Mouse (Mus musculus) stomach, embryonic 14.5 days (tissue): ENCODE measurements around the gene Cavin4. TPM values are rescaled to one million over a fixed set of nuclear protein-coding genes. Genes with fewer than 3 reads are reported as not detected.

Source experiments
- ATAC-seq: fragments of 200-750 bp; cut with Nextera tagmentation; 2 replicates; pipeline ENCODE4 v1.8.0; 2017; ENCODE audit warnings: low read depth, moderate TSS enrichment; ENCODE audit not compliant: insufficient number of reproducible peaks, insufficient read depth, low FRiP score
- H3K27ac ChIP-seq: fragments of 300-500 bp; sonication (generic); 2 replicates; pipeline ENCODE4 v1.5.1; 2014; ENCODE audit warnings: mild to moderate bottlenecking, low read length, moderate library complexity, mixed read lengths
- H3K27me3 ChIP-seq: fragments of 300-500 bp; sonication (generic); 2 replicates; pipeline ENCODE4 v1.6.1; 2014; ENCODE audit warnings: low read length, control low read depth, mixed read lengths; ENCODE audit not compliant: control insufficient read depth, insufficient read depth
- H3K36me3 ChIP-seq: fragments of 300-500 bp; sonication (generic); 2 replicates; pipeline ENCODE4 v1.6.1; 2014; ENCODE audit warnings: mild to moderate bottlenecking, control low read depth, low read length, moderate library complexity, mixed read lengths; ENCODE audit not compliant: control insufficient read depth, insufficient read depth
- H3K4me1 ChIP-seq: fragments of 300-500 bp; sonication (generic); 2 replicates; pipeline ENCODE4 v1.6.1; 2014; ENCODE audit warnings: low read length, control low read depth, mixed read lengths; ENCODE audit not compliant: control insufficient read depth, insufficient read depth
- H3K4me2 ChIP-seq: fragments of 300-500 bp; sonication (generic); replicated peaks from 2 replicates; pipeline ENCODE4 v1.6.1; 2014; ENCODE audit warnings: low read depth, low read length, control low read depth
- H3K4me3 ChIP-seq: fragments of 300-500 bp; sonication (generic); 2 replicates; pipeline ENCODE4 v1.5.1; 2014; ENCODE audit warnings: low read depth, low read length, control low read depth
- H3K9ac ChIP-seq: fragments of 300-500 bp; sonication (generic); replicated peaks from 2 replicates; pipeline ENCODE4 v1.6.1; 2014; ENCODE audit warnings: low read depth, mild to moderate bottlenecking, control low read depth, low read length, moderate library complexity, mixed read lengths
- H3K9me3 ChIP-seq: fragments of 300-500 bp; sonication (generic); 2 replicates; pipeline ENCODE4 v1.6.1; 2016; ENCODE audit warnings: low read depth, low read length, control low read depth; ENCODE audit not compliant: control insufficient read depth
- WGBS: fragments of 180-500 bp; shearing (Covaris S2); extraction: QIAGEN DNeasy Blood & Tissue Kit; methylation state at CpG from one replicate; pipeline ENCODE4 v1.1.7; 2014; 5-methylcytosine and 5-hydroxymethylcytosine counted together
- polyA plus RNA-seq: library from polyadenylated mRNA; unstranded; fragments of >200 nt; fragmentation: Nextera tagmentation; extraction: Ambion mirVana; gene quantifications from 2 replicates; pipeline ENCODE4 v1.2.1, GENCODE M21; 2014

The Cavin4 gene
- polyA plus RNA-seq = 0.78 and 1.4 TPM in 2 replicates

DNA sequence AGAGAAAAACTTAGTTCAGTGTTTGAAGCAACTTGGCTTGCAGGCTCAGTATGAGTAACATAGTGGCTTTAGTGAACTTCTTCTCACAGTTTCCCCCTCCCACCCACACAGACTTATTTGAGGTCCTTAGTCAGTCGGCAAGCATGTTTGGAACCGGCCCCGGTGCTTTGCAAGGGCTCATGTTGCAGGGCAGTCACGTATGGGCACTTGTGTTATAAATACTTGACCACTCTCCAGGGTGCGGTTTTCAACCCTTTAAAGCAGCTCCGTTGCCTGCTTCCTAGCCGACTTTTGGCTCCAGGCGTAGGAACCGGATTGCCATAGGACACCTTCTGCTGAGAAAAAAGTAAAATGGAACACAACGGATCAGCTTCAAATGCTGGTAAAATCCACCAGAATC, at the start of gene Cavin4:
Gene Cavin4 (plus strand): TSS at position 244 of the 400 bp plus-strand sequence.
- H3K9ac ChIP-seq = no peak within 1 kb of the TSS
- H3K4me1 ChIP-seq = no peaks in the 10 kb centered on the region
- H3K27ac ChIP-seq = no peak within 1 kb of the TSS
- no peaks in the 10 kb centered on the region for H3K27me3 ChIP-seq
- no peak within 1 kb of the TSS for H3K4me3 ChIP-seq
- no peak for ATAC-seq
- H3K4me2 ChIP-seq = no peak within 1 kb of the TSS
- 90% methylated on average over 10 of the region's 10 CpGs for WGBS
- no peaks in the 10 kb centered on the region for H3K9me3 ChIP-seq
- H3K36me3 ChIP-seq = peaks cover 25% of the 10 kb centered on the region

- ATAC-seq = no peak
- no peaks in the 10 kb centered on the region for H3K9me3 ChIP-seq
- no peak overlapping the region for H3K27ac ChIP-seq
- no peak overlapping the region for H3K9ac ChIP-seq
- no peak overlapping the region for H3K4me3 ChIP-seq
- no peaks in the 10 kb centered on the region for H3K4me1 ChIP-seq
- H3K27me3 ChIP-seq = no peaks in the 10 kb centered on the region
- peaks cover 7% of the 10 kb centered on the region for H3K36me3 ChIP-seq
- 95% methylated on average over 4 of the region's 4 CpGs for WGBS
- H3K4me2 ChIP-seq = no peak overlapping the region
Observed at GRCm38 (mm10) chr4:48615483-48615882, 47.8 kb upstream of the Cavin4 start.

- WGBS = 95% methylated on average over 15 of the region's 15 CpGs
- H3K9me3 ChIP-seq = no peaks in the 10 kb centered on the region
- peaks cover 7% of the 10 kb centered on the region for H3K36me3 ChIP-seq
- H3K27ac ChIP-seq = no peak overlapping the region
- H3K27me3 ChIP-seq = no peaks in the 10 kb centered on the region
- no peak overlapping the region for H3K4me2 ChIP-seq
- no peak for ATAC-seq
- no peak overlapping the region for H3K4me3 ChIP-seq
- no peak overlapping the region for H3K9ac ChIP-seq
- H3K4me1 ChIP-seq = no peaks in the 10 kb centered on the region
Observed at GRCm38 (mm10) chr4:48617201-48617600, 46.1 kb upstream of the Cavin4 start.

DNA sequence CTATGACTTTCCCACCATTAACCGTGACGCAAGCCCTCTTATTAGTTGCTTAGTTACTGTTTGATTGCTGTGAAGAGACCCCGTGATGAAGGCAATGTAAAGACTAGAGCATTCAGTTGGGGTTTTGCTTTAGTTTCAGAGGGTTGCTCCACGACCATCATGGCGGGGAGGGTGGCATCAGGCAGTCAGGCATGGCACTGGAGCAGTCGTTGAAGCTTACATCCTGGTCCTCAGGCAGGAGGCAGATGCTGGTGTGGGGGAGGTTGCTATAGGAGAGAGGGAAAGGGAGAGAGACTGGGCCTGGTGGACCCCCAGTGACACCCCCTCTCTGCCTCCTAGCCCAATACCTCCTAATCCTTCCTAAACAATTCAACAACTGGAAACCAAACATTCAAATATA, 43.2 kb upstream of the Cavin4 start:
- H3K36me3 ChIP-seq = peaks cover 11% of the 10 kb centered on the region; the same call in 1 of the 2 replicates
- H3K4me2 ChIP-seq = no peak overlapping the region
- no peaks in the 10 kb centered on the region for H3K9me3 ChIP-seq
- no peak for ATAC-seq
- no peak overlapping the region for H3K9ac ChIP-seq
- no peak overlapping the region for H3K27ac ChIP-seq
- H3K27me3 ChIP-seq = no peaks in the 10 kb centered on the region
- H3K4me3 ChIP-seq = no peak overlapping the region
- WGBS = 93% methylated on average over 6 of the region's 6 CpGs
- no peaks in the 10 kb centered on the region for H3K4me1 ChIP-seq

GRCm38 (mm10) chr4:48622246-48622645, 41.1 kb upstream of the Cavin4 start:
- no peak overlapping the region for H3K4me2 ChIP-seq
- 0 out of 2 replicates have a peak, but pooled peaks cover 11% of the 10 kb centered on the region for H3K36me3 ChIP-seq
- no peak overlapping the region for H3K27ac ChIP-seq
- no peak overlapping the region for H3K9ac ChIP-seq
- H3K27me3 ChIP-seq = no peaks in the 10 kb centered on the region
- WGBS = 71% methylated on average over 6 of the region's 6 CpGs
- H3K4me3 ChIP-seq = no peak overlapping the region
- no peak for ATAC-seq
- no peaks in the 10 kb centered on the region for H3K9me3 ChIP-seq
- H3K4me1 ChIP-seq = no peaks in the 10 kb centered on the region

- Histone ChIP-seq H3K4me2 (no peak overlapping the region), H3K36me3 (0 out of 2 replicates have a peak, but pooled peaks cover 11% of the 10 kb centered on the region), H3K4me1 (no peaks in the 10 kb centered on the region), H3K9me3 (no peaks in the 10 kb centered on the region), H3K27ac (no peak overlapping the region), H3K27me3 (no peaks in the 10 kb centered on the region), H3K4me3 (no peak overlapping the region), H3K9ac (no peak overlapping the region)
- ATAC-seq = no peak
- WGBS = 92% methylated on average over 7 of the region's 7 CpGs
Observed at GRCm38 (mm10) chr4:48622946-48623345, 40.4 kb upstream of the Cavin4 start.

DNA sequence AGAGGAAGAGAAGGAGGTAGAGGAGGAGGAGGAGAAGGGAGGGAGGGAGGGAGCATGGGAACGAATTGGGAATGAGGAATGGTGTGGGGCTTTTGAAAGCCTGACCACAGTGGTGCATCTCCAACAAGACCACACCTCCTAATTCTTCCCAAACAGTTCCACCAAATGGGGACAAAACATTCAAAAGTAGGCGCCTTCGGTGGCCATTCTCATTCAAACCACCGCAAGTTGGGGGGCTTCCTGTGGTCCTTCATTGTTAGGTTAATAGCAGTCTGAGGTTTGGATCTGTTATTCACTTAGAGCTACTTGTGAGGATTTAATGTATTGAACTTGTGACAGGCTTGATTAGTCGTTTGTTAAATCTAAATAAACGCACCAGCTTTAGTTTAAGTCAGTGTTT, 38.4 kb upstream of the Cavin4 start:
- 59% methylated on average over 6 of the region's 6 CpGs for WGBS
- H3K27me3 ChIP-seq = no peaks in the 10 kb centered on the region
- H3K4me1 ChIP-seq = no peaks in the 10 kb centered on the region
- H3K9me3 ChIP-seq = no peaks in the 10 kb centered on the region
- H3K36me3 ChIP-seq = peaks cover 24% of the 10 kb centered on the region; the same call in 1 of the 2 replicates
- no peak overlapping the region for H3K4me2 ChIP-seq
- no peak overlapping the region for H3K4me3 ChIP-seq
- H3K9ac ChIP-seq = no peak overlapping the region
- no peak for ATAC-seq
- H3K27ac ChIP-seq = no peak overlapping the region

DNA sequence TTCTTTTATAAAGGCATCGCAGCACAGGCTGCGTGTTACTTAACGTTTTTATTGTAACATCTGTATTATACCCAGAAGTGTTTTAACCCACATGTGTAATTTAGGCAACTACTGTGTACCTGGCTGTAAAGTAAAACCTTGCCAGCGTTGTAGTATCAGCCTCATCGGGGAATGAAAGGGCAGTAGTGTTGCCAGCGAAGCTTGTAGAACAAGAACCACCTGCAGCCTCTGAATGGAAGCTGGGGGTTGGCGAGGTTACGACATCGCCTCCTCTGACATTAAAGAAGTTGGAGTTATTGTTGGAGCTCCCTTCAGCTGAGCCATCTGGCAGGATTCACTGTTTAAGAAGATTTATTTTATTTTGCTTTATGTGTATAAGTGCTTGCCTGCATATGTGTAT, 37.5 kb upstream of the Cavin4 start:
- no peak overlapping the region for H3K4me3 ChIP-seq
- H3K9me3 ChIP-seq = no peaks in the 10 kb centered on the region
- H3K4me1 ChIP-seq = no peaks in the 10 kb centered on the region
- peaks cover 24% of the 10 kb centered on the region; the same call in 1 of the 2 replicates for H3K36me3 ChIP-seq
- H3K27ac ChIP-seq = no peak overlapping the region
- 70% methylated on average over 9 of the region's 9 CpGs for WGBS
- no peaks in the 10 kb centered on the region for H3K27me3 ChIP-seq
- no peak overlapping the region for H3K4me2 ChIP-seq
- H3K9ac ChIP-seq = no peak overlapping the region
- ATAC-seq = no peak

DNA sequence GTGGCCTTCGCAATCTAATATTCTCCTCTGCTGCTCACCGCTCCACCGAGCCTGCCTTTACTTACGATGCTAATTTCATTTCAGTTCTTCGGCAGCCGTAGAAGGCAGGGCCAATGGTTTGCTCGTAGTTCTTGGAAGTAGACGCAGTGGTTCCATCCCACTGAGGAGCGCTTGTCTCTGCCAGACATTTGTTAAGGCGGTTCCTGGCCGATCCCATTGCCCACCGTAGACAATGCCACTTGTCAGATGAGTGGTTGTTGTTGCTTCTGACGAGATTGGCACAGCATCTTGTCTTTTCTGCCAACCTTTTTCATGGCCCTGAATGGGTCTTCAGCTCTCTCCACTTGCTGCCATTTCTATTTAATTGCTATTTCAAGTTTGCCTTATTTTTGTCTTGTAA, 33.9 kb upstream of the Cavin4 start:
- Histone ChIP-seq H3K27ac (no peak overlapping the region), H3K36me3 (peaks cover 17% of the 10 kb centered on the region), H3K9ac (no peak overlapping the region), H3K4me3 (no peak overlapping the region), H3K27me3 (no peaks in the 10 kb centered on the region), H3K9me3 (no peaks in the 10 kb centered on the region), H3K4me2 (no peak overlapping the region), H3K4me1 (no peaks in the 10 kb centered on the region)
- no peak for ATAC-seq
- 94% methylated on average over 13 of the region's 13 CpGs for WGBS
